Mouse (Mus musculus): ENCODE measurements around the gene Adprhl1.

The Adprhl1 gene

GRCm38 (mm10) chr8:13254019-13254418, at the start of gene Adprhl1:
Adprhl1 (minus strand) TSS chr8:13254162.
- DNase-seq (ENCODE audit: low spot score in 2 of 2) = peak; percentile 42 to 61

GRCm38 (mm10) chr8:13301036-13301435, 47.1 kb upstream of the Adprhl1 start:
- no peak for DNase-seq (ENCODE audit: low spot score in 2 of 2)

DNA sequence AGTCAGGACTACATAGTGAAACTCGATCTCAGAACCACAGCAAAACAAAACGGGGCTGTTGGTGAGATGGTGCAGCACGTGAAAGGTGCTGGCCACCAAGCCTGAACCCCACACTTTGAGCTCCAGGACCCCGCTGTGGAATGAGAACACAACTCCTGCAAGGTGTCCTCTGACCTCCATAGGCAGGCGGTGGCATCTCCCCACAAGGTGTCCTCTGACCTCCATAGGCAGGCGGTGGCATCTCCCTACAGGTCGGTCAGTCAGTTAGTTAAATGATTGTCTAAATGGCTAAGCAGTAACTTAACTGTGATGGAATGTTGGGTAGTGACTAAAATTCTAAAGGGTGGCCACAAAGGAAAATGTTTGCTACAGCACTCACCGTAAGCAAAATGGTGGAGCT, 45.6 kb upstream of the Adprhl1 start:
- no peak for DNase-seq (ENCODE audit: low spot score in 2 of 2)

- no peak for DNase-seq (ENCODE audit: low spot score in 2 of 2)
Observed at GRCm38 (mm10) chr8:13293677-13294470, 39.9 kb upstream of the Adprhl1 start.

DNA sequence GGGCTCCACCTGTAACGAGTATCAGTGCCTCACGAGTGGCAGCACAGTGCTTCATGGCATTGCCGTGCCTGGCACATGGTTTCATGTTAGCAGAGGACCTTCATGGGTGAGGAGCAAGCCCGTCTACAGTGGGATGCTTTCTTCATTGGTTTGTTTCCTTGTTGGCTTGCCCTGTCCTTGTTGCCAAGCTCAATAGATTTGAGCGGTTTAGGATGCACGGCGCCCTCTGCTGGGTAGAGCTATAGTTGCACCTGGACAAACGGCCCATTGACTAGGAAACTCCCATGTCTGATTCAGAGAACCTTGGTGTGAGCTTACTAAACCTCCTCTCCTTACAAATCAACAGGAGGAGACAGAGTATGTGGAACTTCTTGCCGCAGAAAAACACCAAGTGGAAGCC, 38.4 kb upstream of the Adprhl1 start:
- peak; percentile 59 to 63 for DNase-seq (ENCODE audit: low spot score in 2 of 2)

- DNase-seq (ENCODE audit: low spot score in 2 of 2) = no peak
Observed at GRCm38 (mm10) chr8:13288646-13289045, 34.7 kb upstream of the Adprhl1 start.

DNA sequence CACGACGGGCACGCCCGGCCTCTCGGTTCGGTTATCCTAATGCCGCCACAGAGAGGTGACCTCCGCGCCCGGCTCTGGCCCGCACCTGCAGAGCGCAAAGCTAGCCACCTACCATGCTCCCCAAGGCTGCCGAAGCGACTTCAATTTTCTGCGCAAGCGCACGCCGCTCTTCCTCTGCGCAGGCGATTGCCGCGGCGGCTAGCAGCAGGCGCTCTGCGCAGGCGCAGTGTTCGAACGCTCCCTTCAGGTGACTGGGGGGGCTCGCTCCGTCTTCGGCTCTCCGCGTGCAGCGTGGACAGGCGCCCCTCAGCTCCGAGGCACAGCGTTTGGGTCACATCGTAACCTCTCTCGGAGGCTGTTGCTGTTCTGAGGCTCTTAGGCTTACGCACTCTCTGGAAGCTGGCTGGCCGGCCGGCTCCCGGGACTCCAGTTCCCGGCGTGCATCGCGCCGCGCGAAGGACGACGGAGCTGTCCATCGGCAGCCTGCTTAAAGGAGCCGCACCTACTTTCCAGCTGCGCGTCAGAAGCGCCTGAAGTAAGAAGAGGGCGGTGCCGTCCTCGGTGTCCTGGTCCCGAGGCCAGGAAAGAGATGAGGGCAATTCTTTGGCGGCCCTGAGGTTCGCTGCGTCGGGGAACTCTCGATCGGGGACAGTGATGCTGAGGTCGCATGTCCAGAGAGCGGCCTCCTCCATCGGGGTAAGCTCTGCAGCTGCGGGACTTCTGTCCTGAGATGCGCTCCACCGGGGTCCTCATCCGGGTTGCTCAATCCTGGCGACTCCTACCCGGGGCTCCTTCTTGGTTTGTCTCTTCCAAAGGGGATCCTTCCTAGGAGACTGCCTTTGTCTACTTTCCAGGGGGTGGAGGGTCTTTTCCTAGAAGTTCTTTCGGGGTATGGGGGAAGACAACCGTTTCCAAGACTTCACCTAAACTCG, 34.0 kb upstream of the Adprhl1 start, which contains the start of the genes Dcun1d2 and Tmco3:
Gene Dcun1d2 (minus strand): TSS at position 440 of the 932 bp plus-strand sequence.
Gene Tmco3 (plus strand): TSS at position 499 of the 932 bp plus-strand sequence.
- peak; percentile 94 to 95 for DNase-seq (ENCODE audit: low spot score in 2 of 2)

- peak; percentile 83 to 88 for DNase-seq (ENCODE audit: low spot score in 2 of 2)
Observed at GRCm38 (mm10) chr8:13287304-13287691, 33.3 kb upstream of the Adprhl1 start.

GRCm38 (mm10) chr8:13283200-13283599, 29.2 kb upstream of the Adprhl1 start:
- no peak for DNase-seq (ENCODE audit: low spot score in 2 of 2)

GRCm38 (mm10) chr8:13276941-13277447, 23.0 kb upstream of the Adprhl1 start:
- no peak for DNase-seq (ENCODE audit: low spot score in 2 of 2)

GRCm38 (mm10) chr8:13272834-13273233, 18.9 kb upstream of the Adprhl1 start:
- no peak for DNase-seq (ENCODE audit: low spot score in 2 of 2)

DNA sequence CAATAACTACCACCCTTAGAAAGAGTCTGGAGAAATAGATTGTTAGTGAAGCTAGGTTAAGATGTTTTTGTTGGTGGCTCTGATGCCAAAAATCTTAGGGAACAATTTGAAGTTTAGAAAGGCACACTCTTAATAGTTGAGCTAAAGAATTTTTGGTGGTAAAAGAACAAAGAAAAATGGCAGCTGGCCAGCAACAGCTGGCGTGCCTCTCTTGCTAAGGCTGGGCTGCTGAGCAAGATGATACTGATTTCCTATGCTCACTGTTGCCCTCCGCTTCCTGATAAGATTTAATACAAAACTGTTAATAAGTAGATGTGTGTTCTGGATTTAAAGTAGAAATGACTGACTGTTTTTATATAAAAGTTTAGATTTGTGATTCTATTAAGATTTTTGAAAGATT, 13.6 kb upstream of the Adprhl1 start:
- DNase-seq (ENCODE audit: low spot score in 2 of 2) = no peak

GRCm38 (mm10) chr8:13263376-13263775, 9.4 kb upstream of the Adprhl1 start:
- no peak for DNase-seq (ENCODE audit: low spot score in 2 of 2)

DNA sequence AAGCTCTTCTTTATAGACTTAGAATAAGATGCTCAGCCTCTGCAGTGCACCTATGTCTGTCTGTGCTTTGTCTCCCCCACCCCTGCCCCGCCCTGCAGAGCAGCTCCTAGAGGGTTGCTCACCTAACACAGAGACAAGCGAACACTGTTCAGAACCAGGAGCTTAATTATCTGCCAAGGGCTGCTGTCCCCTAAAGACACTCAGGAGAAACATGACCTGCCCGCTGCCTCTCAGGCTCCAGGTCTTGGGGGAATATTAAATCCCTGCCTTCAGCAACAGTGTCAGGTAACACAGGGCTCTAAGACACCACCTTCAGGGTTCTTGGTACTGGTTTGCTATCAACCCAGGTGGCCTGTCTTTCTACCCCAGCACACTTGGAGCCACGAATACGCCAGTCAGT, 549 bp downstream of the Adprhl1 start:
- no peak for DNase-seq (ENCODE audit: low spot score in 2 of 2)

GRCm38 (mm10) chr8:13252837-13253236, 1.1 kb downstream of the Adprhl1 start:
- no peak for DNase-seq (ENCODE audit: low spot score in 2 of 2)

DNA sequence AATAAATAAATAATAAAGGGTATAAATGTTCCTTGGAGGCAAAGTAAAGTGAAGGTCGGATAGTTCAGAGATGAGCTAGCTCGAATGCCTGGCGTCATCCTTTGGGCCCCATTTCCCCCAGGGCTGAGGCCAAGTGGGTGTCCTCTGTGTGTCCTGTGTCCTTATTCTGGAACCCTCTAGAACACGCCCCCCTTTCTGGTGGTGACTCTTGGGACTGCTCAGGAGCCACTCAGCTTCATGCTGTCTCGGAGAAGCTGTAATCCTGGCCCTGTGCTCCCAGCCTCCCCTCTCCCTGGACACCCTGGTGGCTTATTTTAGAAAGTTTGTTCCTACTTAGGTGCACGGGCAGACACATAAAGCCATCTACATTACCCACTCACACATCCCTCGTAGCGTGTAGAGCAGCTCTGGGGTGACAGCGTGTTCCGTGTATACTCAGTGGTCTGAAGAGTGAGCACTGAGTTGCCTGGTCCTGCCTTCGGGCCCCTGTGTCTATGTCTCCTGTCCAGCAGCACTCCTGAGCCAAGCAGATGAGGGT, 9.6 kb downstream of the Adprhl1 start:
- DNase-seq (ENCODE audit: low spot score in 2 of 2) = no peak

DNA sequence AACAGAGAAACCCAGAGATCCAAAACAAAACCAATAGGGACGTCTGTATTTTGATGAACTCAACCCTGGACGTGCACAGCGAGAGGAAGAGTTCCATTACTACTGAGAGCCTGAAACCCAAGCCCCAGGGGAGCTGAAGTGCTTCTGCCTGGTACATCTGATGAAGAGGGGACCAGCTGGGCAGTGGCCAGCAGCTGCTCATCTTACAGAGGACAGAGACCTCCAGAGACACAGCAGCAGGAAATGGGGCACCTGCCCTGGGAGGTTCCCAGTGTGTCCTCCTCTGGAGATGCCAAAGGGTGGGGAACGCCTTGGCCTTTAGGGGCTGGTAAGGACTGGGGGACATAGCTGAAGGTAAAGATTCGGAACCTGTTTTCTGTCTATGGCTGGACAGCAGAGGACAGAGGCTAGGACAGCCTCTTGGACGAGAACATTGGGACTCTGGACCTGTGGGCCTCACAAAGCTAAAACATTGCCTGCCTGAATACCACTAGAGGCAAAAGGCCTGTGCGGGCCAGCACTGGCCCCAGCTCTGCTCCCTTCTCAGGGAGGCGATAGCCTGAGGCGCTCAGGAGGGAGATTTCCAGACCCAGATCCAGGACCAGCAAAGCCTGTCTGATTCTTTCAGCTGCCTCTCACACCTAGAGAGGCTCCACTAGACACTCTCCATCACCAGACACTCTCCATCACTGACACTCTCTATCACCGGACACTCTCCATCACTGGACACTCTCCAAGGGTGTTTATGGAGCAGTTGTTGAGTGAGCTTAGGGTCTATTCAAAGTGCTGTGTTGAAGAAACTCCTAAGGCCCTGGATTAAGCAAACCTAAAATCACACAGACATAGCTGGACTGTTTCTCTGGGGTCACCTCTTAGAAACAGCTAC, 10.7 kb downstream of the Adprhl1 start:
- no peak for DNase-seq (ENCODE audit: low spot score in 2 of 2)

GRCm38 (mm10) chr8:13240691-13241090, 13.3 kb downstream of the Adprhl1 start:
- no peak for DNase-seq (ENCODE audit: low spot score in 2 of 2)

DNA sequence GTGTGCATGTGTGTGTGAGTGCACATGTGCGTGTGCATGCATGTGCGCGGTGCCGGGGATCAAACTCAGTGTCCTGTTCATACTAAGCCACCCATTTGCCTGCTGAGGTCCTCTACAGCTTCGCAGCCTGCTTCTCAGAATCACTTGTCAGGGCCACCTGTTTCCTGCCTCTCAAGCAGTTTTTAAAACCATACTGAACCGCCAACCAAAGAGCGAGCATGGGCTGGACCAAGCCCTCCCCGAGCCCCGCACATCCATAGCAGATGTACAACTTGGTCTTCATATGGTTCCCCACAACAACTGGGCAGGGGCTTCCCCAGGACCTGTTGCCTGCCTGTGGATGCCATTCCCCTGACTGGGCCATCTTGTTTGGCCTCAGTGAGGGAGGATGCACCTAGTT, 13.9 kb downstream of the Adprhl1 start:
- DNase-seq (ENCODE audit: low spot score in 2 of 2) = no peak

- DNase-seq (ENCODE audit: low spot score in 2 of 2) = no peak
Observed at GRCm38 (mm10) chr8:13234803-13235202, 19.2 kb downstream of the Adprhl1 start.

DNA sequence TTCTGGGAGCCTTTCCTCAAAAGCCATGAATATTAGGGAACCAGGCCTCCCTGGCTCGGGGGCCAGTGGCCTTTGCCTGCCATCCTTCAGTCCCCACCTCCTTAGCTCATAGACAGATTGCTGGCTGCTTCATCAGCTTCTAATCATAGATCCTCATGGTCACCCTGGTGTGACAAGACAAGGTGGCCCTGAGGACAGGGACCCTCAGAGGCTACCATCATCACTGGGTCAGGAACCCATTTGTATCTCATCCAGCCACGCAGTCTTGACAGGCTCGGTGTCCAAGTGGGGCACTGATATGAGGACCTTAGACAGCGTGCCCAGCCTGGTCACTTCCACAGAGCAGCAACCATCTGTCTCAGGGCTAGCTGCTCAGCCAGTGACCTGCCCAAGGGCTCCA, 23.5 kb downstream of the Adprhl1 start:
- no peak for DNase-seq (ENCODE audit: low spot score in 2 of 2)
